Mouse (Mus musculus) liver, postnatal 0 days (tissue): ENCODE measurements around the gene Cab39l. TPM values are rescaled to one million over a fixed set of nuclear protein-coding genes. Genes with fewer than 3 reads are reported as not detected.
"Not testable (repeated sequence)": the region's sequence is repeated elsewhere in the genome, so short reads cannot be mapped to it uniquely, and the experiment has no call there.

Experiments
- ATAC-seq: fragments of 200-750 bp; cut with Nextera tagmentation; 2 replicates; pipeline ENCODE4 v1.8.0; 2017; ENCODE audit warnings: mild to moderate bottlenecking, moderate library complexity
- DNase-seq: peaks from one replicate; pipeline ENCODE4 v3.0.0-alpha.2; 2016
- H3K27ac ChIP-seq: fragments of 300-500 bp; sonication (generic); 2 replicates; pipeline ENCODE4 v1.5.1; 2014; ENCODE audit warnings: antibody characterized with exemption, moderate library complexity, mild to moderate bottlenecking, low read depth
- H3K27me3 ChIP-seq: fragments of 300-500 bp; sonication (generic); 2 replicates; pipeline ENCODE4 v1.6.1; 2014; ENCODE audit warnings: low read length, control low read depth, mixed read lengths; ENCODE audit not compliant: insufficient read depth
- H3K36me3 ChIP-seq: fragments of 300-500 bp; sonication (generic); replicated peaks from 2 replicates; pipeline ENCODE4 v1.6.1; 2014; ENCODE audit warnings: mild to moderate bottlenecking, control low read depth, low read length, moderate library complexity, mixed read lengths; ENCODE audit not compliant: insufficient read depth
- H3K4me1 ChIP-seq: fragments of 300-500 bp; sonication (generic); 2 replicates; pipeline ENCODE4 v1.6.1; 2014; ENCODE audit warnings: antibody characterized with exemption, mild to moderate bottlenecking, control low read depth; ENCODE audit not compliant: insufficient read depth
- H3K4me2 ChIP-seq: fragments of 300-500 bp; sonication (generic); 2 replicates; pipeline ENCODE4 v1.6.1; 2014; ENCODE audit warnings: low read depth, mild to moderate bottlenecking, low read length, moderate library complexity, mixed read lengths
- H3K4me3 ChIP-seq: fragments of 300-500 bp; sonication (generic); 2 replicates; pipeline ENCODE4 v1.5.1; 2014; ENCODE audit warnings: low read depth, low read length
- H3K9ac ChIP-seq: fragments of 300-500 bp; sonication (generic); replicated peaks from 2 replicates; pipeline ENCODE4 v1.6.1; 2014; ENCODE audit warnings: mild to moderate bottlenecking, moderate library complexity
- H3K9me3 ChIP-seq: fragments of 300-500 bp; sonication (generic); 2 replicates; pipeline ENCODE4 v1.6.1; 2016; ENCODE audit warnings: mild to moderate bottlenecking, control low read depth, low read length, mixed read lengths
- CTCF ChIP-seq: sonication (generic); IDR thresholded peaks from 2 replicates; pipeline ENCODE4 v1.5.1; 2016; ENCODE audit warnings: antibody characterized with exemption, low read depth
- EP300 ChIP-seq: IDR thresholded peaks from 2 replicates; pipeline ENCODE4 v1.6.1; 2016; ENCODE audit warnings: antibody characterized with exemption, low read depth, mild to moderate bottlenecking
- WGBS: fragments of 180-500 bp; shearing (Covaris S2); extraction: QIAGEN DNeasy Blood & Tissue Kit; methylation state at CpG from one replicate; pipeline ENCODE4 v1.1.7; 2014; ENCODE audit not compliant: insufficient replicate concordance; 5-methylcytosine and 5-hydroxymethylcytosine counted together
- polyA plus RNA-seq: library from polyadenylated mRNA; unstranded; fragments of >200 nt; fragmentation: Nextera tagmentation; extraction: Ambion mirVana; gene quantifications from 2 replicates; pipeline ENCODE4 v1.2.1, GENCODE M21; 2015

The Cab39l gene
- 25.0 and 25.4 TPM in 2 replicates for polyA plus RNA-seq

DNA sequence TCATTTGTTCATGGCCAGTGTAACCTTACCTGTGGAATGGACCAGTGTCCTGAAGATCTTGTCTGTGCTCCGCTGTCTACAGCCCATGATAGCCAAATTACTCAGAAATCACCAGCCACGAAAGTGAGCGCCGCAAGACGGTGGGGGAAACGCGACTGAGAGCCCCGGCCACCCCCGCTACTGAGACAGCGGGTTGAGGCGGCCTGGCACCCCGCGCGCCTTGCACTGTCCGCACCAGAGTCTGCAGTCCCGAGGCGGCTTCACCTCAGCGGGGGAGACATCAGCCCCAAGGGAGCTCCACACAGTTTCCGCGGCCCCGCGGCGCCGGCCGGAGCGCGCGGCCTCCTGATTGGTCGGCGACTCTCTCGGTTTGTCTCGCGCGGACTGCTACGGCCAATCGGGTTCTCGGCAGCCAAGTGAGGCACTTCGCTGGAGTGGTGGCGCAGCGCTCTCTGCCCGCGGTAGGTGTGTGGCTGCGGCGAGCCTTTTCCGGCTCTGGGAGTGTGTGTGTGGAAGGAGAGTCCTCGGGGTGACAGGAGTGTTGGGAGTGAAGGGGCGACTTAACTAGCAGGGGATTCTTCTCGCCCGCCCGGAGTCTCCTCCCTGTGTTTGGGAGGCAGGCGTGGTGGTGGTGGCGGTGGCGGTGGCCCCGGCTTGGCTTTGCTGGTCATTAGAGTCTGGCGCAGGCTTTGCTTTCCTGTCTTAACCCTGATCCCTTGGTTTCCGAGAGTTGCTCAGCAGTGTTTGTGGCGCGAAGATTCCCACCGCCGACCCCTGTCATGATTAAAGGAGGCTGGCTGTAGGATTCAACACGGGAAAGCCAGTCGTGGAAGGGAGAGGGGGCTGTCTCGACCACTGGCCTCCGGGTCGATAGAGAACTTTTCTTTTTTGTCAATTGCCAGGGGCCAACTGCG is at the start of gene Cab39l, which contains the start of gene Setdb2:
TSS of gene Cab39l (plus strand) at position 415 of the 914 bp plus-strand sequence.
TSS of gene Setdb2 (minus strand) at position 327 of the 914 bp plus-strand sequence.
- no peaks in the 10 kb centered on the region for H3K9me3 ChIP-seq
- under 1% methylated on average over 65 of the region's 66 CpGs for WGBS
- peak; percentile 45 for TF ChIP-seq CTCF
- 0 out of 2 replicates have a peak, but pooled peaks have one; percentile 59 for TF ChIP-seq EP300

DNA sequence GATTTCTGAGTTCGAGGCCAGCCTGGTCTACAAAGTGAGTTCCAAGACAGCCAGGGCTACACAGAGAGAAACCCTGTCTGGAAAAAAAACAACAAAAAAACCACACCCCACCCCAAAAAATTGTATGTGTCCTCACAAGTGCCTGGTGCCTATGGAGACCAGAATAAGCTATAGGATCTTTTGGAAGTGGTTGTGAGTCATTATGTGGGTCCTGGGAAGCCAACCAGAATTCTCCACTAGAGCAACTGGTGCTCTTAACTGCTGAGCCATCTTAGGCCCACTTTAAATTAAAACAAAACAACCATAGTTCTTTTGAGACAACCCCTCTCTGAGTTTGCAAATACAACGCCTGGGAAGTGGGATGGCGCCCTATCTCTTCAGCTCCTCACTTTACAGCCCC is 45.5 kb upstream of the Cab39l start, which contains the start of gene Phf11c:
TSS of gene Phf11c (minus strand) at position 101 of the 400 bp plus-strand sequence.
- WGBS: 86% methylated on average over 3 of the region's 3 CpGs
- no peak for DNase-seq
- no peak within 1 kb of the TSS for H3K4me3 ChIP-seq

More for the DNA sequence above, at the start of gene Cab39l, which contains the start of gene Setdb2:
- DNase-seq (peak; percentile 96), ATAC-seq (peak; percentile 92)
- Histone ChIP-seq H3K4me2 (peak within 1 kb of the TSS; percentile 87), H3K36me3 (peaks cover 7% of the 10 kb centered on the region; the same call in 1 of the 2 replicates), H3K27me3 (no peaks in the 10 kb centered on the region), H3K27ac (peak within 1 kb of the TSS; percentile 97), H3K4me1 (no peaks in the 10 kb centered on the region; the same call in 1 of the 2 replicates), H3K4me3 (peak within 1 kb of the TSS; percentile 85), H3K9ac (peak within 1 kb of the TSS; percentile 95)

DNA sequence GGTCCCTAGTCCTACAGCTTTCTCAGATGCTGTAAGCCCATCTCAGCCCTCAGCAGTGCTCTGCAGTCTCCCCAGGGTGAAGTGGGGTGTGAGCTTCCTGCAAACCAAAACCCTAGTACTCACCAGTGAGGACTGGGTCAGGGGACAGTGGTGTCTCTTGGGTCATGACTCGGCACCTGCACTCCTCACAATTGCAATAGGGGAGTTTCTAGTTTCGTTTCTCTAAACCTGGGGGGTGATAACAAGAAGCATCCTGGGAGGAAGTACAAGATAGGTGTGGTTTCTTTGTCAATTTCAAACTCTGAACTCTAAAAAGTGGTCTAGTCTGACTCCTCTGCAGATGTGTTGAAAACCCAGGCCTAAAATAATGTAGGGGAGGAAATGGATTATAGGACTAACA is 43.8 kb upstream of the Cab39l start:
- 49% methylated on average over 2 of the region's 2 CpGs for WGBS
- Histone ChIP-seq H3K4me3 (no peak overlapping the region), H3K27ac (0 out of 2 replicates have a peak overlapping the region, but pooled peaks have one; percentile 16), H3K36me3 (peaks cover 19% of the 10 kb centered on the region), H3K4me2 (no peak overlapping the region), H3K27me3 (no peaks in the 10 kb centered on the region), H3K9ac (no peak overlapping the region), H3K4me1 (no peaks in the 10 kb centered on the region), H3K9me3 (no peaks in the 10 kb centered on the region)
- peak; percentile 28 for DNase-seq
- TF ChIP-seq CTCF: no peak
- ATAC-seq: peak; percentile 33

More for the DNA sequence above, 45.5 kb upstream of the Cab39l start, which contains the start of gene Phf11c:
- H3K9ac ChIP-seq: no peak within 1 kb of the TSS
- ATAC-seq: no peak
- H3K4me2 ChIP-seq: no peak within 1 kb of the TSS
- no peaks in the 10 kb centered on the region for H3K4me1 ChIP-seq
- TF ChIP-seq CTCF: no peak
- TF ChIP-seq EP300: no peak
- H3K27ac ChIP-seq: no peak within 1 kb of the TSS
- H3K9me3 ChIP-seq: no peaks in the 10 kb centered on the region
- H3K27me3 ChIP-seq: no peaks in the 10 kb centered on the region
- H3K36me3 ChIP-seq: peaks cover 8% of the 10 kb centered on the region; the same call in 1 of the 2 replicates

GRCm38 (mm10) chr14:59414979-59415378 is 25.8 kb upstream of the Cab39l start:
- peaks cover 62% of the 10 kb centered on the region for H3K36me3 ChIP-seq
- H3K4me1 ChIP-seq, H3K4me2 ChIP-seq, H3K9ac ChIP-seq, DNase-seq, H3K27me3 ChIP-seq, H3K9me3 ChIP-seq, H3K27ac ChIP-seq, H3K4me3 ChIP-seq, ATAC-seq: not testable (repeated sequence)
- 93% methylated on average over 2 of the region's 2 CpGs for WGBS

DNA sequence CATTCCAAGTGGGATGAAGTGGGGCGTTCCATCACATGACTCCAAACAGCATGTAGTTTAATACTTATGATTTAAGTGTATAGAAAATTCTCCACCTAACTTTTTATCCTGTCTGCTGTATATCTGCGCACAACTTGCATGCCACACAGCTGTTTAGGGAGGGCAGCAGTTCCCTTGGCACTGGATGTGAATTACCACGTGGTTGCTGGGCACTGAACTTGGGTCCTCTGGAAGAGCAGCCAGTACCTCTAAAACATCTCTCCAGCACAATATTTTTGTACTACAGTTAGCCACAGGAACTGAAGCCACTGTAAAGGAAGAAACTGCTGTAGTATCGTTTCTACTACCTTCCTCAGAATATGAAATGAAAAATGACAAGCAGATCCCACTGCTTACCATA is 22.6 kb upstream of the Cab39l start:
- Histone ChIP-seq H3K27me3 (no peaks in the 10 kb centered on the region), H3K36me3 (peaks cover 54% of the 10 kb centered on the region), H3K27ac (no peak overlapping the region; the same call in 1 of the 2 replicates), H3K4me3 (no peak overlapping the region), H3K9me3 (no peaks in the 10 kb centered on the region), H3K4me2 (no peak overlapping the region), H3K9ac (no peak overlapping the region), H3K4me1 (no peaks in the 10 kb centered on the region)
- 70% methylated on average over 4 of the region's 4 CpGs for WGBS
- ATAC-seq (peak; percentile 45), DNase-seq (no peak)
- TF ChIP-seq EP300 (no peak), CTCF (no peak)

GRCm38 (mm10) chr14:59422912-59423663 is 17.7 kb upstream of the Cab39l start:
- WGBS: 72% methylated on average over 11 of the region's 11 CpGs
- Histone ChIP-seq H3K4me2 (no peak overlapping the region), H3K27me3 (no peaks in the 10 kb centered on the region), H3K4me1 (no peaks in the 10 kb centered on the region), H3K9ac (no peak overlapping the region), H3K4me3 (no peak overlapping the region), H3K36me3 (peaks cover 25% of the 10 kb centered on the region), H3K9me3 (no peaks in the 10 kb centered on the region), H3K27ac (peak overlapping the region; percentile 69)
- DNase-seq (no peak), ATAC-seq (peak; percentile 80)
- TF ChIP-seq EP300 (no peak), CTCF (no peak)
